Mouse (Mus musculus) gastrocnemius, postnatal 14 days (tissue): ENCODE measurements around the gene Cbx6. TPM values are rescaled to one million over a fixed set of nuclear protein-coding genes. Genes with fewer than 3 reads are reported as not detected.
A peak's percentile ranks its signal among the peaks of the same experiment; 100 is the strongest.

ENCODE experiments used
- DNase-seq: peaks from one replicate; pipeline ENCODE4 v3.0.0; 2021; ENCODE audit warnings: mixed read lengths
- intact Hi-C: fragments of 180-260 bp; cut with DNase I; formaldehyde crosslinking; loops from one replicate; pipeline ENCODE4 v1.15.1; 2025; ENCODE audit warnings: low total_unique reads
- long read RNA-seq, 2 experiments: library from polyadenylated mRNA; stranded (forward); transcript quantifications; one replicate each; pipeline ENCODE4 v2.0.0; 2021
- total RNA-seq, 2 experiments: library from RNA; stranded (reverse); gene quantifications; 2 replicates each; pipeline ENCODE4 v1.2.3; 2021

Cbx6 gene
- total RNA-seq = 10 to 100 TPM; 21.2 to 23.5 TPM
- long read RNA-seq, experiment 1, full-length matches to known transcripts = 11 of 14 reads
- long read RNA-seq, experiment 1, partial matches to known transcripts = 1 of 14 reads
- long read RNA-seq, experiment 1, other reads (novel, unspliced or antisense) = 2 of 14 reads
- long read RNA-seq, experiment 2, full-length matches to known transcripts = 19 of 20 reads
- long read RNA-seq, experiment 2, partial matches to known transcripts = 0 of 20 reads
- long read RNA-seq, experiment 2, other reads (novel, unspliced or antisense) = 1 of 20 reads

GRCm38 (mm10) chr15:79834130-79834880 lies at the start of gene Cbx6, which contains the start of gene Npcd:
TSS of gene Cbx6 (minus strand) at chr15:79834688.
TSS of gene Npcd (minus strand) at chr15:79834237.
- intact Hi-C loops = no loop called here
- peak; percentile 98 for DNase-seq

- intact Hi-C loops = loop anchor here (2.0 kb wide), 1 partner anchor 51 kb away; no protein-coding TSS in a partner anchor
- peak; percentile 94 for DNase-seq
Measured at GRCm38 (mm10) chr15:79883352-79883822, 48.9 kb upstream of the Cbx6 start.

GRCm38 (mm10) chr15:79882623-79883267 lies 48.3 kb upstream of the Cbx6 start:
- no peak for DNase-seq
- intact Hi-C loops = loop anchor here (2.0 kb wide), 1 partner anchor 50 kb away; no protein-coding TSS in a partner anchor

GRCm38 (mm10) chr15:79880477-79880876 lies 46.0 kb upstream of the Cbx6 start:
- intact Hi-C loops = no loop called here
- no peak for DNase-seq

GRCm38 (mm10) chr15:79879319-79879718 lies 44.8 kb upstream of the Cbx6 start:
- intact Hi-C loops = no loop called here
- DNase-seq = peak; percentile 71

- intact Hi-C loops = no loop called here
- peak; percentile 35 for DNase-seq
Measured at GRCm38 (mm10) chr15:79878725-79879136, 44.2 kb upstream of the Cbx6 start.

GRCm38 (mm10) chr15:79875261-79875995 lies 40.9 kb upstream of the Cbx6 start:
- intact Hi-C loops = no loop called here
- no peak for DNase-seq

- intact Hi-C loops = no loop called here
- no peak for DNase-seq
Measured at GRCm38 (mm10) chr15:79873995-79874394, 39.5 kb upstream of the Cbx6 start.

GRCm38 (mm10) chr15:79873545-79873944 lies 39.1 kb upstream of the Cbx6 start:
- intact Hi-C loops = no loop called here
- DNase-seq = no peak

- intact Hi-C loops = no loop called here
Measured at GRCm38 (mm10) chr15:79867260-79868002, 32.9 kb upstream of the Cbx6 start.

GRCm38 (mm10) chr15:79859821-79860220 lies 25.3 kb upstream of the Cbx6 start:
- no peak for DNase-seq
- intact Hi-C loops = no loop called here

More at GRCm38 (mm10) chr15:79867260-79868002, 32.9 kb upstream of the Cbx6 start:
- no peak for DNase-seq

GRCm38 (mm10) chr15:79858979-79859378 lies 24.5 kb upstream of the Cbx6 start:
- no peak for DNase-seq
- intact Hi-C loops = no loop called here

- intact Hi-C loops = no loop called here
- no peak for DNase-seq
Measured at GRCm38 (mm10) chr15:79850143-79850542, 15.7 kb upstream of the Cbx6 start.

GRCm38 (mm10) chr15:79847100-79847499 lies 12.6 kb upstream of the Cbx6 start:
- intact Hi-C loops = no loop called here
- peak; percentile 83 for DNase-seq

- DNase-seq = no peak
Measured at GRCm38 (mm10) chr15:79845986-79846385, 11.5 kb upstream of the Cbx6 start.

GRCm38 (mm10) chr15:79842985-79843384 lies 8.5 kb upstream of the Cbx6 start:
- intact Hi-C loops = no loop called here
- no peak for DNase-seq

More at GRCm38 (mm10) chr15:79845986-79846385, 11.5 kb upstream of the Cbx6 start:
- intact Hi-C loops = no loop called here

- no peak for DNase-seq
- intact Hi-C loops = no loop called here
Measured at GRCm38 (mm10) chr15:79840281-79840680, 5.8 kb upstream of the Cbx6 start.

- no peak for DNase-seq
- intact Hi-C loops = no loop called here
Measured at GRCm38 (mm10) chr15:79834881-79835260, 383 bp upstream of the Cbx6 start.
